Mouse (Mus musculus): Measurements from ENCODE around the gene Gm45837.
"Not testable (repeated sequence)": the region's sequence is repeated elsewhere in the genome, so short reads cannot be mapped to it uniquely, and the experiment has no call there.

Gm45837 gene

DNA sequence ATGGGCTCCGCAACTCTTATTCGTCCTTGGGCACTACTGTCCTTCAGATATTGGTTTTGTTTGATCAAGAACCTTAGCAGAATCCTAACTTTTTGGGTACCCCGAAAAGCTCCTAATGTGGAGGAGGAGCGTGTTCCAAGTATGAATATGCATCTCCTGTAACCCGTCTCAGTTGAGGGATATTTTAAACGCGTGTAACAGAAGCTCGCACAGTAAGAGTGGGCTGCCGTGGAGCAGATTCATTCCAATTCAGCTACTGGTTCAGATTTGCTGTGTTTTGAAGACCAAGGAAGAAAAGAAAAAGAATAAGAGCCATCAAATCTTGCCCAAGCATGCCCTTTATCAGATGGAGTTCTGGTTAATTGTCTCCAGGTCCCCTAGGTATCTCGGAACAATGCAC is 131.0 kb downstream of the Gm45837 start:
- Histone ChIP-seq H3K36me3 (ENCODE audit: insufficient read depth, low read length) (no peaks in the 10 kb centered on the region), H3K27me3 (ENCODE audit: insufficient read depth, low read length) (peaks cover 5% of the 10 kb centered on the region; the same call in 1 of the 2 replicates), H3K4me1 (replicated peaks; ENCODE audit: low read depth, low read length) (peaks cover 3% of the 10 kb centered on the region; the same call in 1 of the 2 replicates), H3K4me3 (replicated peaks; ENCODE audit: low read length) (no peak overlapping the region), H3K9me3 (ENCODE audit: low read length) (no peaks in the 10 kb centered on the region)
- TF ChIP-seq POU5F1 (IDR thresholded peaks at IDR 0.05; ENCODE audit: borderline replicate concordance, low read length) (no peak), NANOG (IDR thresholded peaks at IDR 0.05; ENCODE audit: borderline replicate concordance, low read length) (no peak), CTCF (conservative IDR thresholded peaks at IDR 0.05; ENCODE audit: low read length) (no peak)

- Histone ChIP-seq H3K9me3 (ENCODE audit: low read length) (peaks cover 18% of the 10 kb centered on the region), H3K4me3 (replicated peaks; ENCODE audit: low read length) (no peak overlapping the region), H3K4me1 (replicated peaks; ENCODE audit: low read depth, low read length) (no peaks in the 10 kb centered on the region), H3K27me3 (ENCODE audit: insufficient read depth, low read length) (no peaks in the 10 kb centered on the region), H3K36me3 (ENCODE audit: insufficient read depth, low read length) (no peaks in the 10 kb centered on the region)
- TF ChIP-seq NANOG (IDR thresholded peaks at IDR 0.05; ENCODE audit: borderline replicate concordance, low read length) (no peak), POU5F1 (IDR thresholded peaks at IDR 0.05; ENCODE audit: borderline replicate concordance, low read length) (no peak), CTCF (conservative IDR thresholded peaks at IDR 0.05; ENCODE audit: low read length) (no peak)
These were observed 137.0 kb downstream of the Gm45837 start for GRCm38 (mm10) chr7:101547651-101548050.

DNA sequence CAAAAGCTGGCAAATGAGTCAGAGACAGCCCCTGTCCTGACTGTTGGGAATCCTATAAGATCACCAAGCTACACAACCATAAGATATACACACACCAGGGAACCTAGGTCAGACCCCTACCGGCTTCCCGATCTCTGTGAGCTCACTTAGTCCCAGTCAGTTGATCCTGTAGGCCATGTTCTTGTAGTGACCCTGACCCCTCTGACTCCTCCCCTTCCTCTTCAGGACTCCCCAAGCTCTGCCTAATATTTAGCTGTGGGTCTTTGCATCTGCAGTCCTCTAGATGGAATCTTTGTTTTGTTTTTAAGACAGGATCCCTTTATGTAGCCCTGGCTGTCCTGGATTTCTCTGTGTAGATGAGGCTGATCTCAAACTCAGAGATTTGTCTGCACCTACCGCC is 138.6 kb downstream of the Gm45837 start:
- H3K36me3 ChIP-seq (ENCODE audit: insufficient read depth, low read length): no peaks in the 10 kb centered on the region
- H3K9me3 ChIP-seq (ENCODE audit: low read length): peaks cover 18% of the 10 kb centered on the region
- H3K4me1 ChIP-seq (replicated peaks; ENCODE audit: low read depth, low read length): no peaks in the 10 kb centered on the region
- TF ChIP-seq CTCF (conservative IDR thresholded peaks at IDR 0.05; ENCODE audit: low read length): no peak
- H3K4me3 ChIP-seq (replicated peaks; ENCODE audit: low read length): no peak overlapping the region
- no peaks in the 10 kb centered on the region for H3K27me3 ChIP-seq (ENCODE audit: insufficient read depth, low read length)

GRCm38 (mm10) chr7:101550686-101551485 is 140.2 kb downstream of the Gm45837 start:
- TF ChIP-seq CTCF (conservative IDR thresholded peaks at IDR 0.05; ENCODE audit: low read length) (no peak), NANOG (IDR thresholded peaks at IDR 0.05; ENCODE audit: borderline replicate concordance, low read length) (no peak), POU5F1 (IDR thresholded peaks at IDR 0.05; ENCODE audit: borderline replicate concordance, low read length) (no peak)
- Histone ChIP-seq H3K36me3 (ENCODE audit: insufficient read depth, low read length) (no peaks in the 10 kb centered on the region), H3K4me3 (replicated peaks; ENCODE audit: low read length) (no peak overlapping the region), H3K4me1 (replicated peaks; ENCODE audit: low read depth, low read length) (no peaks in the 10 kb centered on the region), H3K27me3 (ENCODE audit: insufficient read depth, low read length) (no peaks in the 10 kb centered on the region), H3K9me3 (ENCODE audit: low read length) (peaks cover 18% of the 10 kb centered on the region)

DNA sequence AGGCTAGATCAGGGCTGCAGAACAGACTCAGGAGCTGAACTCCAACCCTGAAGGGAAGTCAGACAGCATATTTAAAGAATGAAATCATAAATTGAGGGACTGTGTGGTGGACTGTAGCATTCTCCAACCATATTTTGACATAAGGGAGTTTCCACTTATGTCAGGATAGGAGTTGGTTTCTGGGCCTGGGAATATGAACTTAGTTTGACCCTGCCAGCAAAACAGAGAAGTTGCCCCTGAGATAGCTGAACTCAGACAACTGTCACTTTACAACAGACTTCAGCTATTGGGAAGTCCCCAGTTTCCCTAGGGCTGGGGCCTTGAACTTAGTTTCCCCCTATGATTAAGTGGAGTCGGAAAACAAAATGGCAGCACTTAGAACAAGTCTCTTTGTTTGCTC is 140.8 kb downstream of the Gm45837 start:
- H3K4me3 ChIP-seq (replicated peaks; ENCODE audit: low read length): no peak overlapping the region
- H3K36me3 ChIP-seq (ENCODE audit: insufficient read depth, low read length): no peaks in the 10 kb centered on the region
- H3K9me3 ChIP-seq (ENCODE audit: low read length): peaks cover 18% of the 10 kb centered on the region
- TF ChIP-seq NANOG (IDR thresholded peaks at IDR 0.05; ENCODE audit: borderline replicate concordance, low read length): no peak
- no peak for TF ChIP-seq CTCF (conservative IDR thresholded peaks at IDR 0.05; ENCODE audit: low read length)
- no peak for TF ChIP-seq POU5F1 (IDR thresholded peaks at IDR 0.05; ENCODE audit: borderline replicate concordance, low read length)
- no peaks in the 10 kb centered on the region for H3K4me1 ChIP-seq (replicated peaks; ENCODE audit: low read depth, low read length)
- no peaks in the 10 kb centered on the region for H3K27me3 ChIP-seq (ENCODE audit: insufficient read depth, low read length)

DNA sequence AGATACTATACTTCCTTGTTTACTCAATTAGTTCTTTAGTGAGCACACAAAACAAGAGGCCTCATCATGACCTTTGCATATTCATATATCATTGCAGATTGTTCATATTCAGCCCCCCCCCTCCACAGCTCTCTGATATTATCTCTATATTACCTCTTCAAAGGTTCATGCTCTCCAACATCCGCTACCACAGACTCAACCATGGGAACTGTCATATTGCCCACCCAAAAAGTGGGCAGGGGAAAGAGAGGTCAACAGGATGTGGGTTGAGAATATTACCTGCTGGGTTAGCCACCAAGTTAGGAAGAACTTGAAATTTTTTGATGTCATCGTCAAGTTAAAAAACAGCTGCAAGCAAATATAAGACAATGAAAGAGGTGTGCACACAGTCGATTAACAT is 144.8 kb downstream of the Gm45837 start:
- H3K27me3 ChIP-seq (ENCODE audit: insufficient read depth, low read length); H3K9me3 ChIP-seq (ENCODE audit: low read length); H3K4me3 ChIP-seq (replicated peaks; ENCODE audit: low read length); H3K36me3 ChIP-seq (ENCODE audit: insufficient read depth, low read length); H3K4me1 ChIP-seq (replicated peaks; ENCODE audit: low read depth, low read length): not testable (repeated sequence)

DNA sequence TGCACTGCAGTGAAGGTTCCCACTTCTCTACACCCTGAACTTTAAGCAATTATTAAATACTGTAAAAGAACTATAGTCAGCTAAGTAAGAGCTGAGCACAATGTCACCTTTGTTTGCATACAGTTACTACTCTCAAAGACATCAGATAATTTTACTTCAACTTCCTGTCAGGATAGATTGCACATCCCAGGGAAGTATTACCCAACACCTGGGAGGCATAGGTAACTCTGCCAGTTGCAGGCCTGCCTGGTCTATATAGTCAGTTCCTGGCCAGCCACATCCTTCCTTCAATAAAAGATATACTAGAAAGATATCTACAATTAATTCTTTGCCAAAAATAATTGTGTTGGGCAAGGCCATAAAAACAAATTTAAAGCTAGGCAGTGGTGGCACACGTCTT is 146.7 kb downstream of the Gm45837 start:
- Histone ChIP-seq H3K4me3 (replicated peaks; ENCODE audit: low read length) (no peak overlapping the region), H3K9me3 (ENCODE audit: low read length) (no peaks in the 10 kb centered on the region), H3K4me1 (replicated peaks; ENCODE audit: low read depth, low read length) (no peaks in the 10 kb centered on the region), H3K36me3 (ENCODE audit: insufficient read depth, low read length) (no peaks in the 10 kb centered on the region), H3K27me3 (ENCODE audit: insufficient read depth, low read length) (no peaks in the 10 kb centered on the region)
- TF ChIP-seq NANOG (IDR thresholded peaks at IDR 0.05; ENCODE audit: borderline replicate concordance, low read length) (no peak), POU5F1 (IDR thresholded peaks at IDR 0.05; ENCODE audit: borderline replicate concordance, low read length) (no peak), CTCF (conservative IDR thresholded peaks at IDR 0.05; ENCODE audit: low read length) (no peak)

- not testable (repeated sequence) for H3K36me3 ChIP-seq (ENCODE audit: insufficient read depth, low read length); H3K27me3 ChIP-seq (ENCODE audit: insufficient read depth, low read length); H3K4me3 ChIP-seq (replicated peaks; ENCODE audit: low read length); H3K4me1 ChIP-seq (replicated peaks; ENCODE audit: low read depth, low read length)
- H3K9me3 ChIP-seq (ENCODE audit: low read length): peaks cover 14% of the 10 kb centered on the region
These were observed 148.7 kb downstream of the Gm45837 start for GRCm38 (mm10) chr7:101559393-101559792.

All from E14TG2a.4 (cell line).